Mouse (Mus musculus) hindbrain, embryonic 16.5 days (tissue): ENCODE results near the gene Hpse2. TPM values are rescaled to one million over a fixed set of nuclear protein-coding genes. Genes with fewer than 3 reads are reported as not detected.

Experiments used
- ATAC-seq: fragments of 200-750 bp; cut with Nextera tagmentation; 2 replicates; pipeline ENCODE4 v1.8.0; 2017; ENCODE audit warnings: moderate TSS enrichment, moderate library complexity
- H3K27ac ChIP-seq: fragments of 300-500 bp; sonication (generic); 2 replicates; pipeline ENCODE4 v1.5.1; 2014; ENCODE audit warnings: low read depth, mild to moderate bottlenecking, control low read depth, low read length, moderate library complexity
- H3K27me3 ChIP-seq: fragments of 300-500 bp; sonication (generic); replicated peaks from 2 replicates; pipeline ENCODE4 v1.6.1; 2014; ENCODE audit warnings: low read length; ENCODE audit not compliant: control insufficient read depth, insufficient read depth
- H3K36me3 ChIP-seq: fragments of 300-500 bp; sonication (generic); 2 replicates; pipeline ENCODE4 v1.6.1; 2014; ENCODE audit warnings: mild to moderate bottlenecking, low read length, moderate library complexity, mixed read lengths; ENCODE audit not compliant: control insufficient read depth, insufficient read depth
- H3K4me1 ChIP-seq: fragments of 300-500 bp; sonication (generic); 2 replicates; pipeline ENCODE4 v1.6.1; 2014; ENCODE audit warnings: low read depth, low read length; ENCODE audit not compliant: control insufficient read depth, insufficient read depth
- H3K4me2 ChIP-seq: fragments of 300-500 bp; sonication (generic); 2 replicates; pipeline ENCODE4 v1.6.1; 2014; ENCODE audit warnings: mild to moderate bottlenecking, low read length, control low read depth, moderate library complexity
- H3K4me3 ChIP-seq: fragments of 300-500 bp; sonication (generic); 2 replicates; pipeline ENCODE4 v1.5.1; 2014; ENCODE audit warnings: mild to moderate bottlenecking, low read length, control low read depth, moderate library complexity
- H3K9ac ChIP-seq: fragments of 300-500 bp; sonication (generic); 2 replicates; pipeline ENCODE4 v1.6.1; 2014; ENCODE audit warnings: low read depth, mild to moderate bottlenecking, control low read depth, low read length, moderate library complexity
- H3K9me3 ChIP-seq: fragments of 300-500 bp; sonication (generic); 2 replicates; pipeline ENCODE4 v1.6.1; 2014; ENCODE audit warnings: mild to moderate bottlenecking, low read length, moderate library complexity; ENCODE audit not compliant: control insufficient read depth
- WGBS: fragments of 180-500 bp; shearing (Covaris S2); extraction: QIAGEN DNeasy Blood & Tissue Kit; methylation state at CpG from one replicate; pipeline ENCODE4 v1.1.7; 2014; 5-methylcytosine and 5-hydroxymethylcytosine counted together
- polyA plus RNA-seq: library from polyadenylated mRNA; unstranded; fragments of >200 nt; fragmentation: Nextera tagmentation; extraction: Ambion mirVana; gene quantifications from 2 replicates; pipeline ENCODE4 v1.2.1, GENCODE M21; 2015

Gene Hpse2
- polyA plus RNA-seq, 1 experiment from 2014 or later: 0.20 TPM

GRCm38 (mm10) chr19:42906328-42906727 lies 481.8 kb downstream of the Hpse2 start:
- Histone ChIP-seq H3K27me3 (no peaks in the 10 kb centered on the region), H3K4me3 (no peak overlapping the region), H3K4me1 (peaks cover 7% of the 10 kb centered on the region; the same call in 1 of the 2 replicates), H3K36me3 (no peaks in the 10 kb centered on the region), H3K9ac (no peak overlapping the region), H3K4me2 (no peak overlapping the region), H3K9me3 (no peaks in the 10 kb centered on the region), H3K27ac (no peak overlapping the region)
- no peak for ATAC-seq
- 72% methylated on average over 5 of the region's 5 CpGs for WGBS

GRCm38 (mm10) chr19:42904726-42905125 lies 483.4 kb downstream of the Hpse2 start:
- no peaks in the 10 kb centered on the region for H3K9me3 ChIP-seq

GRCm38 (mm10) chr19:42904240-42904639 lies 483.9 kb downstream of the Hpse2 start:
- Histone ChIP-seq H3K4me2 (no peak overlapping the region), H3K36me3 (no peaks in the 10 kb centered on the region), H3K27me3 (no peaks in the 10 kb centered on the region), H3K27ac (peak overlapping the region; percentile 54), H3K9me3 (no peaks in the 10 kb centered on the region), H3K4me1 (peaks cover 7% of the 10 kb centered on the region; the same call in 1 of the 2 replicates), H3K4me3 (no peak overlapping the region), H3K9ac (no peak overlapping the region)
- ATAC-seq: peak; percentile 82
- WGBS: 23% methylated on average over 4 of the region's 4 CpGs

More at GRCm38 (mm10) chr19:42904726-42905125, 483.4 kb downstream of the Hpse2 start:
- Histone ChIP-seq H3K4me1 (peaks cover 7% of the 10 kb centered on the region; the same call in 1 of the 2 replicates), H3K4me3 (no peak overlapping the region), H3K4me2 (no peak overlapping the region), H3K27me3 (no peaks in the 10 kb centered on the region), H3K9ac (no peak overlapping the region), H3K27ac (peak overlapping the region; percentile 54), H3K36me3 (no peaks in the 10 kb centered on the region)
- ATAC-seq: 0 out of 2 replicates have a peak, but pooled peaks have one; percentile 9
- 33% methylated on average over 7 of the region's 7 CpGs for WGBS

- H3K4me2 ChIP-seq: no peak overlapping the region
- 35% methylated on average over 6 of the region's 6 CpGs for WGBS
- peaks cover 7% of the 10 kb centered on the region; the same call in 1 of the 2 replicates for H3K4me1 ChIP-seq
- no peaks in the 10 kb centered on the region for H3K27me3 ChIP-seq
- H3K4me3 ChIP-seq: no peak overlapping the region
- H3K27ac ChIP-seq: no peak overlapping the region; the same call in 1 of the 2 replicates
- peak; percentile 73; the same call in 1 of the 2 replicates for ATAC-seq
- H3K9me3 ChIP-seq: no peaks in the 10 kb centered on the region
- H3K9ac ChIP-seq: no peak overlapping the region
- no peaks in the 10 kb centered on the region for H3K36me3 ChIP-seq
These were observed 484.3 kb downstream of the Hpse2 start for GRCm38 (mm10) chr19:42903840-42904239.

- ATAC-seq: peak; percentile 91
- 54% methylated on average over 6 of the region's 6 CpGs for WGBS
- peak overlapping the region; percentile 31; the same call in 1 of the 2 replicates for H3K27ac ChIP-seq
- H3K27me3 ChIP-seq: no peaks in the 10 kb centered on the region
- no peak overlapping the region for H3K9ac ChIP-seq
- H3K4me1 ChIP-seq: peaks cover 7% of the 10 kb centered on the region; the same call in 1 of the 2 replicates
- H3K36me3 ChIP-seq: no peaks in the 10 kb centered on the region
- no peak overlapping the region for H3K4me2 ChIP-seq
- no peaks in the 10 kb centered on the region for H3K9me3 ChIP-seq
- no peak overlapping the region for H3K4me3 ChIP-seq
These were observed 485.6 kb downstream of the Hpse2 start for GRCm38 (mm10) chr19:42902410-42903021.

- no peaks in the 10 kb centered on the region for H3K36me3 ChIP-seq
- H3K4me3 ChIP-seq: no peak overlapping the region
- no peak overlapping the region for H3K4me2 ChIP-seq
- H3K9ac ChIP-seq: no peak overlapping the region
- 52% methylated on average over 5 of the region's 5 CpGs for WGBS
- no peaks in the 10 kb centered on the region for H3K27me3 ChIP-seq
- no peak for ATAC-seq
- H3K4me1 ChIP-seq: no peaks in the 10 kb centered on the region
- no peak overlapping the region for H3K27ac ChIP-seq
- H3K9me3 ChIP-seq: no peaks in the 10 kb centered on the region
These were observed 496.6 kb downstream of the Hpse2 start for GRCm38 (mm10) chr19:42891599-42891998.

- no peak overlapping the region for H3K9ac ChIP-seq
- H3K4me2 ChIP-seq: no peak overlapping the region
- H3K27ac ChIP-seq: no peak overlapping the region
- no peaks in the 10 kb centered on the region for H3K4me1 ChIP-seq
- no peak overlapping the region for H3K4me3 ChIP-seq
- ATAC-seq: no peak
- WGBS: 60% methylated on average over 4 of the region's 4 CpGs
- no peaks in the 10 kb centered on the region for H3K9me3 ChIP-seq
- no peaks in the 10 kb centered on the region for H3K27me3 ChIP-seq
- no peaks in the 10 kb centered on the region for H3K36me3 ChIP-seq
These were observed 510.5 kb downstream of the Hpse2 start for GRCm38 (mm10) chr19:42877653-42878052.

GRCm38 (mm10) chr19:42876563-42876962 lies 511.6 kb downstream of the Hpse2 start:
- Histone ChIP-seq H3K27ac (no peak overlapping the region), H3K4me2 (no peak overlapping the region), H3K36me3 (no peaks in the 10 kb centered on the region), H3K9me3 (no peaks in the 10 kb centered on the region), H3K4me1 (no peaks in the 10 kb centered on the region), H3K27me3 (no peaks in the 10 kb centered on the region), H3K4me3 (no peak overlapping the region), H3K9ac (no peak overlapping the region)
- ATAC-seq: no peak
- 70% methylated on average over 4 of the region's 4 CpGs for WGBS

- Histone ChIP-seq H3K4me2 (no peak overlapping the region), H3K9me3 (no peaks in the 10 kb centered on the region), H3K4me3 (no peak overlapping the region), H3K4me1 (no peaks in the 10 kb centered on the region), H3K27me3 (no peaks in the 10 kb centered on the region), H3K36me3 (no peaks in the 10 kb centered on the region), H3K9ac (no peak overlapping the region), H3K27ac (no peak overlapping the region)
- WGBS: 88% methylated on average over 8 of the region's 8 CpGs
- ATAC-seq: no peak
These were observed 518.3 kb downstream of the Hpse2 start for GRCm38 (mm10) chr19:42869663-42870530.
